Mouse (Mus musculus) midbrain, embryonic 11.5 days (tissue): ENCODE results near the gene Ankrd60. TPM values are rescaled to one million over a fixed set of nuclear protein-coding genes. Genes with fewer than 3 reads are reported as not detected.

ENCODE experiments used
- ATAC-seq: fragments of 200-750 bp; cut with Nextera tagmentation; 2 replicates; pipeline ENCODE4 v1.8.0; 2017; ENCODE audit warnings: moderate TSS enrichment, moderate library complexity; ENCODE audit not compliant: low FRiP score
- DNase-seq: peaks from one replicate; pipeline ENCODE4 v3.0.0; 2015; ENCODE audit warnings: low spot score; ENCODE audit errors: missing footprints
- H3K27ac ChIP-seq: fragments of 300-500 bp; sonication (generic); 2 replicates; pipeline ENCODE4 v1.5.1; 2014; ENCODE audit warnings: low read depth, low read length
- H3K27me3 ChIP-seq: fragments of 300-500 bp; sonication (generic); 2 replicates; pipeline ENCODE4 v1.6.1; 2014; ENCODE audit warnings: mild to moderate bottlenecking, low read length, moderate library complexity, mixed read lengths; ENCODE audit not compliant: control insufficient read depth, insufficient read depth
- H3K36me3 ChIP-seq: fragments of 300-500 bp; sonication (generic); 2 replicates; pipeline ENCODE4 v1.6.1; 2014; ENCODE audit warnings: mild to moderate bottlenecking, low read length, moderate library complexity, mixed read lengths; ENCODE audit not compliant: control insufficient read depth, insufficient read depth
- H3K4me1 ChIP-seq: fragments of 300-500 bp; sonication (generic); 2 replicates; pipeline ENCODE4 v1.6.1; 2014; ENCODE audit warnings: low read length; ENCODE audit not compliant: control insufficient read depth, insufficient read depth
- H3K4me2 ChIP-seq: fragments of 300-500 bp; sonication (generic); 2 replicates; pipeline ENCODE4 v1.6.1; 2014; ENCODE audit warnings: mild to moderate bottlenecking, moderate library complexity
- H3K4me3 ChIP-seq: fragments of 300-500 bp; sonication (generic); 2 replicates; pipeline ENCODE4 v1.5.1; 2014; ENCODE audit warnings: low read depth, low read length
- H3K9ac ChIP-seq: fragments of 300-500 bp; sonication (generic); 2 replicates; pipeline ENCODE4 v1.6.1; 2014; ENCODE audit warnings: low read length
- H3K9me3 ChIP-seq: fragments of 300-500 bp; sonication (generic); 2 replicates; pipeline ENCODE4 v1.6.1; 2016; ENCODE audit warnings: low read length; ENCODE audit not compliant: control insufficient read depth
- whole genome bisulfite sequencing: fragments of 180-500 bp; shearing (Covaris S2); extraction: QIAGEN DNeasy Blood & Tissue Kit; methylation state at CpG from one replicate; pipeline ENCODE4 v1.1.7; 2014; 5-methylcytosine and 5-hydroxymethylcytosine counted together
- polyA plus RNA-seq: library from polyadenylated mRNA; unstranded; fragments of >200 nt; fragmentation: Nextera tagmentation; extraction: Ambion mirVana; gene quantifications from 2 replicates; pipeline ENCODE4 v1.2.1, GENCODE M21; 2014

Ankrd60 gene
- polyA plus RNA-seq, 1 experiment from 2014 or later = not detected

DNA sequence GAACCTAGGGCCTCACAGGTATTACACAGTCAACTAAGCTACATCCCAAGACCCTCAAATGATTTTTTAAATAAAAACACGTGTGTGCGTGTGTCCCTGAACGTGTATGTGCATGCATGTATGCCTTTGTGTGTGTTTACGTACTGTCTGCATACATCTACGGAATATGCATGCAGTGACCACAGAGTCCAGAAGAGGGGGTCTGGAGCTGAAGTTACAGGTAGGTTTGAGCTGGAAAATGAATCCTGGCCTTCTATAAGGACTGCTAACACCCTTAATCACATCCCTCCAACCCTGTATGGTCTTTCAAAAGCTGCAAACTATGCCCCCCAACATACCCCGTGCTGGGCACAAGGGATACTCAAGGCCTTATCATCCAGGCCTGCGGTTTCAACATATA, 14.8 kb downstream of the Ankrd60 start:
- Histone ChIP-seq H3K27ac (no peak overlapping the region), H3K27me3 (no peaks in the 10 kb centered on the region), H3K36me3 (no peaks in the 10 kb centered on the region), H3K9me3 (no peaks in the 10 kb centered on the region), H3K4me2 (no peak overlapping the region), H3K4me3 (no peak overlapping the region), H3K4me1 (no peaks in the 10 kb centered on the region), H3K9ac (no peak overlapping the region)
- ATAC-seq (no peak), DNase-seq (no peak)
- 75% methylated on average over 7 of the region's 7 CpGs for WGBS

DNA sequence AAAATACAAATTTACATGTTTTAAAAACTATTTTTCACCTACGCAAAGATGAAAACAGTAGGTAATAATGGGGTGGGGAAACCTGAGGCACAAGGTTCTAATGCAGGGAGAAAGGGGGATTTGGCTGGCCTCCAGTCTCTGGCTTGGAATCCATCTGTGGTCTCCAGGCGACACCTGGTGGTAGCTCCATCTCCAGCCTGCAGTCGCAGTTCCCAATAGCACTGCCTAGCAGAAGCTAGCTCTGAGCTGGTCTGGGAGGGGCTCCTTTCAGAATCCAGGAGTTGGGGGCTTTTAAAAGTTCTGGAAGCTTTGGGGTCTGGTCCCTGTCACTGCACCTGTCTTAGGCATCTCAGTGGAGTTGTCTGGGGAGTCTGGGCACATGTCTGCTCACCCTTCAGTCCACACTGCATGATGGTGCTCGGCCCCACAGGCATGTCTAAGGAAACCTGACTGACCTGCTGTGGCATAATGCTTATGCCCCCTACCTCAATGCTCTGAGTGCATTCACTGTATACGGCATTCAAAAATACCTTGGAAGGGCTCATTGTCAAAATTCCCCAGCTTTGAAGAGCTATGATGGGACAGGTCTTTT, 16.2 kb downstream of the Ankrd60 start:
- no peak overlapping the region for H3K4me2 ChIP-seq
- H3K9me3 ChIP-seq = no peaks in the 10 kb centered on the region
- no peak overlapping the region for H3K4me3 ChIP-seq
- 43% methylated on average over 5 of the region's 5 CpGs for WGBS
- DNase-seq (peak; percentile 94), ATAC-seq (peak; percentile 43; the same call in 1 of the 2 replicates)
- H3K4me1 ChIP-seq = no peaks in the 10 kb centered on the region
- H3K36me3 ChIP-seq = no peaks in the 10 kb centered on the region
- no peak overlapping the region for H3K9ac ChIP-seq
- H3K27me3 ChIP-seq = no peaks in the 10 kb centered on the region
- H3K27ac ChIP-seq = no peak overlapping the region

DNA sequence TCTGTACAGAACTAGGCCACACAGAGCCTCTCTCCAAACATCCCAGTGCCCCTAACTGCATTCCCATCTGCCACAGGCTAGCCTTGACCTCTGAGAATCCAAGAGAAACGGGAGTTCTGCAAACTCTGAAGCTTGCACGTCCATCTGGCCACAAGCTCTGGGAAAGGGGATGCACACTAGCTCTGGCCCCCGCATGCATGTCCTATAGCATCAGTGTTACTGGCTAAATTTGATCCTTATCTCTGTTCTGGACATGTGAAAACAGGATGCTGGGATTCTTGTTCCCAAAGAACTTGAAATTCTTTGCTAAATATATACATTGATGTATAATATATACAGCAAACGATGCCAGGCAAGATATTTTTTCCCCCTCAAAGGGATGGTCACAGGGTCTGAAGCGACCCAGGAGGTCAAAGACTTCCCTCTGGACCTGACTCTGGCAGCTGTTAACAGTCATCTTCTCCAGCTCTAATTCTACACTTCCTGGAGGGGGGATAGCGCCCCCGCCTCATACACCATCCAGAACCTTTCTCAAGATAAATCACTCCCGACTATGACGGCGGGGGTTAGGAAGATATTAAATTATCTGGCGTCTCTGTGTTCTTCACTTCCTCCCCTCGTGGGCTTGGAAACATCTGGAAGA, 19.3 kb downstream of the Ankrd60 start:
- no peak overlapping the region for H3K9ac ChIP-seq
- H3K36me3 ChIP-seq = no peaks in the 10 kb centered on the region
- 85% methylated on average over 12 of the region's 12 CpGs for WGBS
- no peaks in the 10 kb centered on the region for H3K27me3 ChIP-seq
- no peak overlapping the region for H3K4me2 ChIP-seq
- ATAC-seq (no peak), DNase-seq (no peak)
- H3K9me3 ChIP-seq = no peaks in the 10 kb centered on the region
- no peak overlapping the region for H3K27ac ChIP-seq
- H3K4me3 ChIP-seq = no peak overlapping the region
- no peaks in the 10 kb centered on the region for H3K4me1 ChIP-seq

DNA sequence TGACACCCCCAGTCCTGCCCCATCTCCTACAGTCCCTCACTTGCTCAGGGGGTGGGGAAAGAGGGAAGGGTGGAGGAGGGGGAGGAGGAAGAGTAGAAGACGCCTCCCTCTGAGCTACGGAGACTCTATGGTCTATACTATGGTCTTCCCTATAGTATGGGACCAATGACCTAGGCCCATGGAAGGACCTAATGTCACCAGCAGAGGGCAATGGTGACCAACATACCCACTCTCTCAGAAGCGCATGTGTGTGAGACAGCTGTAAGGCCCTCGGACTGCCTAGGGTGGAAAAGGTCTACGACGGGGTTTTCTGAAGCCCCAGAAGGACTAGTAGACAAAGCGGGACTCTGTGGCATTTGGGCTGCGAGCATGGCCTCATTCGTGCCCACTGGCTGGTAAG, 24.3 kb downstream of the Ankrd60 start:
- ATAC-seq (peak; percentile 50; the same call in 1 of the 2 replicates), DNase-seq (peak; percentile 86)
- H3K36me3 ChIP-seq = no peaks in the 10 kb centered on the region
- 47% methylated on average over 9 of the region's 9 CpGs for WGBS
- H3K9me3 ChIP-seq = no peaks in the 10 kb centered on the region
- no peak overlapping the region for H3K4me3 ChIP-seq
- no peaks in the 10 kb centered on the region for H3K27me3 ChIP-seq
- no peak overlapping the region for H3K9ac ChIP-seq
- no peaks in the 10 kb centered on the region for H3K4me1 ChIP-seq
- no peak overlapping the region for H3K4me2 ChIP-seq
- no peak overlapping the region for H3K27ac ChIP-seq

DNA sequence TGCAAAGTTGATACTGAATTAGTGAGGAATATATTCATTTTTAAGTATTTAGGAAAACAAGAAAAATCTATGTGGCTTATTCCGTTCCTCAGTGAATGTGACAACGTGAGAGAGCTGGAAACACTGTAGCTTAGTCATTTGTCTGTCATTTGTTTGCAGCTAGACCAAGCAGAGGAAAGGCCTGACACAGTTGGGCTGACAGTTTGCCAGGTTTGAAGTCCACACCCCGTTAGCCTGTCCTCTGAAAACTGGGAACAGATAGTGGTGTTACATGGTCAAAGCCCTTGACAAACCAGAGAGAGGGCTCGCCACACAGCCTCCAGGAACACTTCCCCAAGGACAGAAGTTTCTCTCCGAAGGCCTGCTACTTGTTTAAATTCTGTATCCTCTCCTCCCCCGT, 27.5 kb downstream of the Ankrd60 start:
- Histone ChIP-seq H3K4me2 (no peak overlapping the region), H3K9me3 (no peaks in the 10 kb centered on the region), H3K36me3 (no peaks in the 10 kb centered on the region), H3K27ac (no peak overlapping the region), H3K9ac (no peak overlapping the region), H3K4me1 (no peaks in the 10 kb centered on the region), H3K27me3 (no peaks in the 10 kb centered on the region), H3K4me3 (no peak overlapping the region)
- DNase-seq (no peak), ATAC-seq (no peak)
- WGBS = 74% methylated on average over 6 of the region's 6 CpGs

DNA sequence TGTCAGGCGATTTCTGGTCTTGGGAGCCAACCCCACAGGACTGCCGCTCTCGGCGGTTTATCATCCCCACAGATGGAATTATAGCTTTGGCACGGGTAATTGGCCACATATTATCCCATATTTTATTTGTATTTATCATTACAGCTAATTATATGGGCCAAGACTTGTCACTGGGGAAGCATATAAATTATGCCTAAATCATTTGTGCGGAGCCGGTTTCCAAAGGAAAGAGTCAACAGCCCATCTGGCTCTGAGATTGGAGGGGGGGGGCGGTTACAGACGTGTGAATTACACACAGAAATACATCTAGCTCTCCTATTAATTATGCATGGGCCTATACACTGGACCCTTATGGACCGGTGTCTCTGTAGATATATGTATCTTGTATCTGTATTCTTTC, 28.9 kb downstream of the Ankrd60 start:
- H3K4me1 ChIP-seq = no peaks in the 10 kb centered on the region
- H3K4me3 ChIP-seq = no peak overlapping the region
- H3K9me3 ChIP-seq = no peaks in the 10 kb centered on the region
- DNase-seq = no peak
- H3K36me3 ChIP-seq = no peaks in the 10 kb centered on the region
- H3K27ac ChIP-seq = no peak overlapping the region
- WGBS = 88% methylated on average over 10 of the region's 10 CpGs
- no peaks in the 10 kb centered on the region for H3K27me3 ChIP-seq
- ATAC-seq = no peak
- H3K4me2 ChIP-seq = no peak overlapping the region
- H3K9ac ChIP-seq = no peak overlapping the region

DNA sequence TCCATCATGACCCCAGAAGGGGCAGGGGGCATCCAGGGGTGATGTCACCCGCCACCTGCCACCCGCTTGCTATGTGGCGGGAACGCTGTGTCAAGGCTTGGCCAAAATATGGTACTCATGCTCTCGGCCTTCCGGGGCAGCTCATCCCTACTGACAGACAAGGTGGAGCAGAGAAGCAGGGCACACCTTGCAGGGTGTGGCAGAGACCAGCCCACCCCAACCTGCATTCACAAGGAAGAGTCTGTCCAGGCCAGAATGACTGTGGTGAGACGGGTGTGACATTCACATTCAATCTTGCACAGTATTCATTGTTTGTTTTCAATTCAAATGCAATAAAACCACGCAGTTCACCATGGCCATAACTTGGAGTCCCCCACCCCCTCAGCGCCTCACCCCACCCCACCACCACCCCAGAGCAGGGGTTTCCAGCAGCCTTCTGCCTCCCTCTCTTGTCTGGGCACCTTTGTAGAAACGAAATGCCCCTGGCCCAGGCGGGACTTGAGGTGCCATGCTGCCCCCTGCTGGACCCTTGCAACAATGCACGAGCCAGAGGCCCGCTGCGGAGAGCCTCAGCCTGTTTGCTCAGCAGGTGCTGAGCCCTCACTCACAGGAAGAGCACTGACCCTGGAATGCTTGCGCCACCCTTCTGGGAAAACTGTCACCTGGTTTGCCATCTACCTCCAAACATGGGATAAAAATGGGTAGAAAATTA, 32.0 kb downstream of the Ankrd60 start:
- H3K27me3 ChIP-seq = no peaks in the 10 kb centered on the region
- no peak overlapping the region for H3K4me2 ChIP-seq
- H3K4me1 ChIP-seq = no peaks in the 10 kb centered on the region
- no peak overlapping the region for H3K4me3 ChIP-seq
- no peaks in the 10 kb centered on the region for H3K9me3 ChIP-seq
- DNase-seq (peak; percentile 98), ATAC-seq (peak; percentile 77)
- whole genome bisulfite sequencing = 46% methylated on average over 15 of the region's 15 CpGs
- H3K9ac ChIP-seq = no peak overlapping the region
- no peaks in the 10 kb centered on the region for H3K36me3 ChIP-seq
- no peak overlapping the region for H3K27ac ChIP-seq

DNA sequence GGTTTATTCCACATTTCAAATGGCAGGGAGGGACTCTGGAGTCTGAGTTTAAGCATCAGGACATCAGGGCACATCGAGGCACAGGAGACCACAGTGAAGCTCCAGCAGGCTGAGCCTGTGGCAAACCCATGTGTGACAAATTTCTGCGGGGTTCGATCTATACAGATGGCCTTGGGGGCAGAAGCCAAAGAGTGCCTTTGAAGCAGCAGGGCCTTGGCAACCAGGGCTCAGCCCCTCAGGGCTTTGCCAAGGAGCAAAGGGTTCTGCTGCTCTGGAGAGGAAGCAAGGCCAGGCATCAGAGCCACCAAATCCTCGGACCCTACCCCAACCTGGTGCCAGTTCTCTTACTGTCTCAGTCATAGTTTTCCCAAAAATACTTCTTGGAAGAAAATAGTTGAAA, 35.4 kb downstream of the Ankrd60 start:
- ATAC-seq (no peak), DNase-seq (no peak)
- Histone ChIP-seq H3K4me3 (no peak overlapping the region), H3K4me2 (no peak overlapping the region), H3K27me3 (no peaks in the 10 kb centered on the region), H3K9me3 (no peaks in the 10 kb centered on the region), H3K4me1 (no peaks in the 10 kb centered on the region), H3K9ac (no peak overlapping the region), H3K27ac (no peak overlapping the region), H3K36me3 (no peaks in the 10 kb centered on the region)
- 78% methylated on average over 4 of the region's 4 CpGs for WGBS

DNA sequence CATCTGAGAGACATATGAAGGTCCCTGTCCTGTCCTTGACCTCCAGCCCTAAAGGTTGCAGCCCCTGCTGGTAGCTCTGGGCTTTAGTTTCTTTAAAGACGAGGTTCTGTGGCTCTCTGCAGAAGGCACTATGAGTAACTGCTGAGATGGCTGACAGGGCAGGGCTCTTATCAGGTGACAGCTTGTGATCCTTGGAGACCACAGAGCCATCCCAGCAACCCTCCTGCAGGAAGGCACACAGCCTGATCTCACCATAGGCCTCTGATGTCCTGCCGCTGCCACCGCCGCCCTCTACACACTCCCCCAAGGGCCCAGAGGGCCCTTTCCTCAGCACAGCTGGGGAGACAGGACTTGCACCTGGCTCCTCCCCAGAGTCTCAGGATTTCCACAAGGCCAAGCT, 36.4 kb downstream of the Ankrd60 start:
- Histone ChIP-seq H3K4me2 (no peak overlapping the region), H3K27ac (no peak overlapping the region), H3K4me3 (no peak overlapping the region), H3K36me3 (no peaks in the 10 kb centered on the region), H3K27me3 (no peaks in the 10 kb centered on the region), H3K9ac (no peak overlapping the region), H3K9me3 (no peaks in the 10 kb centered on the region), H3K4me1 (no peaks in the 10 kb centered on the region)
- WGBS = 65% methylated on average over 4 of the region's 4 CpGs
- DNase-seq (no peak), ATAC-seq (no peak)
